Mouse (Mus musculus) midbrain, embryonic 11.5 days (tissue): ENCODE data around the gene Clrn1. TPM values are rescaled to one million over a fixed set of nuclear protein-coding genes. Genes with fewer than 3 reads are reported as not detected.

Experiments
- ATAC-seq: fragments of 200-750 bp; cut with Nextera tagmentation; 2 replicates; pipeline ENCODE4 v1.8.0; 2017; ENCODE audit warnings: moderate TSS enrichment, moderate library complexity; ENCODE audit not compliant: low FRiP score
- DNase-seq: peaks from one replicate; pipeline ENCODE4 v3.0.0; 2015; ENCODE audit warnings: low spot score; ENCODE audit errors: missing footprints
- H3K27ac ChIP-seq: fragments of 300-500 bp; sonication (generic); 2 replicates; pipeline ENCODE4 v1.5.1; 2014; ENCODE audit warnings: low read depth, low read length
- H3K27me3 ChIP-seq: fragments of 300-500 bp; sonication (generic); 2 replicates; pipeline ENCODE4 v1.6.1; 2014; ENCODE audit warnings: mild to moderate bottlenecking, low read length, moderate library complexity, mixed read lengths; ENCODE audit not compliant: control insufficient read depth, insufficient read depth
- H3K36me3 ChIP-seq: fragments of 300-500 bp; sonication (generic); 2 replicates; pipeline ENCODE4 v1.6.1; 2014; ENCODE audit warnings: mild to moderate bottlenecking, low read length, moderate library complexity, mixed read lengths; ENCODE audit not compliant: control insufficient read depth, insufficient read depth
- H3K4me1 ChIP-seq: fragments of 300-500 bp; sonication (generic); 2 replicates; pipeline ENCODE4 v1.6.1; 2014; ENCODE audit warnings: low read length; ENCODE audit not compliant: control insufficient read depth, insufficient read depth
- H3K4me2 ChIP-seq: fragments of 300-500 bp; sonication (generic); 2 replicates; pipeline ENCODE4 v1.6.1; 2014; ENCODE audit warnings: mild to moderate bottlenecking, moderate library complexity
- H3K4me3 ChIP-seq: fragments of 300-500 bp; sonication (generic); 2 replicates; pipeline ENCODE4 v1.5.1; 2014; ENCODE audit warnings: low read depth, low read length
- H3K9ac ChIP-seq: fragments of 300-500 bp; sonication (generic); 2 replicates; pipeline ENCODE4 v1.6.1; 2014; ENCODE audit warnings: low read length
- H3K9me3 ChIP-seq: fragments of 300-500 bp; sonication (generic); 2 replicates; pipeline ENCODE4 v1.6.1; 2016; ENCODE audit warnings: low read length; ENCODE audit not compliant: control insufficient read depth
- WGBS: fragments of 180-500 bp; shearing (Covaris S2); extraction: QIAGEN DNeasy Blood & Tissue Kit; methylation state at CpG from one replicate; pipeline ENCODE4 v1.1.7; 2014; 5-methylcytosine and 5-hydroxymethylcytosine counted together
- polyA plus RNA-seq: library from polyadenylated mRNA; unstranded; fragments of >200 nt; fragmentation: Nextera tagmentation; extraction: Ambion mirVana; gene quantifications from 2 replicates; pipeline ENCODE4 v1.2.1, GENCODE M21; 2014

The Clrn1 gene
- polyA plus RNA-seq, 1 experiment from 2014 or later: 0.29 TPM

- WGBS: 28% methylated on average over 6 of the region's 6 CpGs
- ATAC-seq (no peak), DNase-seq (peak; percentile 85)
- H3K27ac ChIP-seq: no peak overlapping the region
- no peak overlapping the region for H3K4me3 ChIP-seq
- H3K4me1 ChIP-seq: no peaks in the 10 kb centered on the region
- H3K27me3 ChIP-seq: peaks cover 80% of the 10 kb centered on the region
- no peak overlapping the region for H3K9ac ChIP-seq
- H3K9me3 ChIP-seq: no peaks in the 10 kb centered on the region
- no peak overlapping the region for H3K4me2 ChIP-seq
- no peaks in the 10 kb centered on the region for H3K36me3 ChIP-seq
These were observed 67.8 kb downstream of the Clrn1 start for GRCm38 (mm10) chr3:58817337-58817736.

GRCm38 (mm10) chr3:58814191-58814590 is 70.9 kb downstream of the Clrn1 start:
- peaks cover 65% of the 10 kb centered on the region for H3K27me3 ChIP-seq
- DNase-seq (no peak), ATAC-seq (no peak)
- H3K4me1 ChIP-seq: peaks cover under 1% of the 10 kb centered on the region; the same call in 1 of the 2 replicates
- H3K9me3 ChIP-seq: no peaks in the 10 kb centered on the region
- H3K4me2 ChIP-seq: no peak overlapping the region
- no peak overlapping the region for H3K9ac ChIP-seq
- no peak overlapping the region for H3K27ac ChIP-seq
- H3K36me3 ChIP-seq: no peaks in the 10 kb centered on the region
- H3K4me3 ChIP-seq: no peak overlapping the region
- 88% methylated on average over 3 of the region's 3 CpGs for WGBS

DNA sequence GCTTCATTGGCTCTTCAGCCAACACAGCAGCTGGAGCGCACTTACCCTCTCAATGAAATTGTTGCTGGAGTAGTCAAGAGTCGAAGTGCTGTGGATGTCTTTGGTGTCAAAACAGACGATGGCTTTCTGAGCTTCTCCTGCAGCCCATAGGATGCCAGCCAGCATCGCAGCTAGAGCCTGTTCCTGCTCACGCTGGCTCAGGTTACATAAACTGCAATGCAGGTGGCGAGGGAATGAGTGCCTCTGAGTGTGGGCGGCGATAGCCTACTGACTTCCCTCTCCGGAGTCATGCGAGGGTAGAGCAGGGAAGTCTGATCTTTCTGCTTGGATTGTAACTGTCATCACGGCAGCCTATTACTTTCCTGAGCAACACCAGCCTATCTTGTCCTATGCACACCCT is 74.8 kb downstream of the Clrn1 start:
- peaks cover 3% of the 10 kb centered on the region; the same call in 1 of the 2 replicates for H3K4me1 ChIP-seq
- no peaks in the 10 kb centered on the region for H3K9me3 ChIP-seq
- 74% methylated on average over 11 of the region's 11 CpGs for WGBS
- no peaks in the 10 kb centered on the region for H3K36me3 ChIP-seq
- H3K9ac ChIP-seq: no peak overlapping the region
- no peak overlapping the region for H3K4me2 ChIP-seq
- H3K4me3 ChIP-seq: no peak overlapping the region
- peaks cover 37% of the 10 kb centered on the region for H3K27me3 ChIP-seq
- DNase-seq: no peak
- no peak overlapping the region for H3K27ac ChIP-seq
- no peak for ATAC-seq

DNA sequence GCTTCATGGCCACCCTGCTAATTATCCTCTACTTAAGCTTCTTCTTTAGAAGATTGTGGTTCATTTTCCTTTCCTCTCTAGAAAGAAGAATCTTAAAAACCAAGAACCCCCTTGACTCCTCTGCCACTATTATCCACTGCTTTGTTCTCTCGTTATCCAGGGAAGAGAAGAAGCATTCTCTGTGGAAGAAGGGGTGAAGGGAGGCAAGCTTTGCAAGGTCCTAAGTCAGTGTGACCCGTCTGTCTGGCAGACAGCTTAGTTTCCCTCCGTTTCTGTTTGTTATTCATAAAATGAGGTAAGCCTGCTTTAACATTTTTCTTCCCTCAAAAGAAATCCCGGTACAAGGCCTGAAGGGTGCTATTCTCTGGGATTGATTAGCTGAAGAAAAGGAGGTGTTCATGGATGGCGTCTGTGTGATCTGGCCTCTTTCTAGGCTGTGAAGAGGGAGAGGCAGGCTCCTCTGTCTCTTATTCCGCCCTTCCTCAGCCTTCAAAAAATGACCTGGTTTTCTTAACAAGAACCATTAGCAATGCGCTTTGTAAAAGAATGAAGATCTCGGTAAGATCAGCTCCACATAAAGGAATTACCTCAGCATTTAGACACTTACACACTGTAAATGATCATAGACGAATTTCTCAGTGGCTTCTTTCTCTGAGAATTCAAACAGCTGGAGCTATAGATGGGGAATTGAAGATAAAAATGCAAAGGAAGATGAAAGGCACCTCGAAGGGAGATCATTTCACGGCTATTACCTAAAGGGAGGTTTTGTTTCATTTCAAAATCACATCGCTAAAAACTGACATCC is 75.8 kb downstream of the Clrn1 start:
- no peaks in the 10 kb centered on the region for H3K9me3 ChIP-seq
- peaks cover 3% of the 10 kb centered on the region; the same call in 1 of the 2 replicates for H3K4me1 ChIP-seq
- no peak for DNase-seq
- H3K9ac ChIP-seq: 0 out of 2 replicates have a peak overlapping the region, but pooled peaks have one; percentile 30
- H3K27ac ChIP-seq: no peak overlapping the region
- no peak overlapping the region for H3K4me2 ChIP-seq
- H3K4me3 ChIP-seq: no peak overlapping the region
- ATAC-seq: no peak
- peaks cover 28% of the 10 kb centered on the region for H3K27me3 ChIP-seq
- 44% methylated on average over 12 of the region's 12 CpGs for whole genome bisulfite sequencing
- H3K36me3 ChIP-seq: no peaks in the 10 kb centered on the region

DNA sequence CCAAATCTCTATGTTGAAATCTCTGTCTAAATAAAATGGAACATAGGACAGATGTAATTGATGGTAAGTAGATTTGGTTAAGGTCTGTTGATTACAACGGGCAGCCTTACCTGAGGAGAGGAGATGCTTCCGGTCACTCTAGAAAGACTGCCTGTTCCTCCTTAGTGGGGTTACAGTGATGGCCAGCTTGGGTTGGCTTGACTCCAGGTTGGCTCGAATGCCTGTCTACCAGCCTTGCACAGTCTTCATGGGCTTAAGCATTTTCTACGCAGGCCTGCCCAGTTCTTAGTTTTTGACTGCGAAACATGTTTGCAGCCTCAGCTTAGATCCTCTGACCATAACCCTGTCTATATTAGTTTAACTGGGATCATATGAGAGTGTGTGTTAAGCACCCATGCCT is 76.5 kb downstream of the Clrn1 start:
- no peaks in the 10 kb centered on the region for H3K9me3 ChIP-seq
- no peak overlapping the region for H3K4me3 ChIP-seq
- WGBS: 93% methylated on average over 5 of the region's 5 CpGs
- DNase-seq (no peak), ATAC-seq (no peak)
- peaks cover 22% of the 10 kb centered on the region; the same call in 1 of the 2 replicates for H3K27me3 ChIP-seq
- no peak overlapping the region for H3K9ac ChIP-seq
- H3K4me1 ChIP-seq: peaks cover 3% of the 10 kb centered on the region; the same call in 1 of the 2 replicates
- no peaks in the 10 kb centered on the region for H3K36me3 ChIP-seq
- H3K4me2 ChIP-seq: no peak overlapping the region
- no peak overlapping the region for H3K27ac ChIP-seq

DNA sequence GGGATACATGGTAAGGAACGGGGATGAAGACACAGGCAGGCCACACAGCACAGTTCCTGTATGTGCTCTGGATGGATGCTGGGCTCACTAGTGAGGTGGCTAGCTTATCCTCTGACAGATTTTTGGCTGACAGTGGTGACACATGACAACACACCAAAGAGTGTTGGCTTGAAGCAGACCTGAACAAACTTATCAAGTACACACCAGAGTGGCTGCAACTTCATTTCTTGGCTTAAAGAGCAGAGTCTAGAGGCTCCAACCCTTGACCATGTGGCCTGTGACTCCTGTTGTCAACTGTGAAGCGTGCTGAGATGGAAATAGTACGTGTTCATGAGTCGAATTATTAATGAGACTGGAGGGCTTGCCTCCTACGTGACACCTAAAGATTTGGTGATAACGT is 80.4 kb downstream of the Clrn1 start:
- H3K4me3 ChIP-seq: no peak overlapping the region
- DNase-seq: no peak
- no peaks in the 10 kb centered on the region for H3K36me3 ChIP-seq
- no peak overlapping the region for H3K4me2 ChIP-seq
- H3K9ac ChIP-seq: no peak overlapping the region
- H3K27me3 ChIP-seq: peaks cover 3% of the 10 kb centered on the region; the same call in 1 of the 2 replicates
- H3K9me3 ChIP-seq: no peaks in the 10 kb centered on the region
- no peak overlapping the region for H3K27ac ChIP-seq
- peaks cover 3% of the 10 kb centered on the region; the same call in 1 of the 2 replicates for H3K4me1 ChIP-seq
- 87% methylated on average over 6 of the region's 6 CpGs for WGBS
- ATAC-seq: no peak

- 82% methylated on average over 4 of the region's 4 CpGs for WGBS
These were observed 86.5 kb downstream of the Clrn1 start for GRCm38 (mm10) chr3:58798676-58799075.

DNA sequence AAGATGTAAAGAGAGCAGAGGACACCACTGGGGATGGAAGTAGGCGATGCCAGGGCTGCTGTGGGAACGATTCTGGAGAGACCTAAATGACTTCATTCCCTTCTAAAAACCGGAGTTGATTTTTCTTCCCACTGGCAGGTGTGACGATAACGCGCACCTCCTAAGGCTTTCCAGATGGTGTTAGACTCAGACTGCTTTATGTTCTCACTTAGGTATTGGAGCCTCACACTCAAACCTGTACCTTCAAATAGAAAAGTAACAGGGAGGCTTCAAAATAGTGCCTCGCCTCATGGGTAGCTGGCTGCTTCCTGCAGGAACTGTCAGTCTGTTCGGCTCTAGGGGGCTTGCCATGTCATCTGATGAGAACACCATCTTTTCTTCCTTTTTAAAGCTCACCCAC is 86.9 kb downstream of the Clrn1 start:
- WGBS: 86% methylated on average over 8 of the region's 8 CpGs
- Histone ChIP-seq H3K9me3 (no peaks in the 10 kb centered on the region), H3K4me1 (no peaks in the 10 kb centered on the region), H3K4me2 (no peak overlapping the region), H3K27me3 (no peaks in the 10 kb centered on the region; the same call in 1 of the 2 replicates), H3K36me3 (no peaks in the 10 kb centered on the region), H3K4me3 (no peak overlapping the region), H3K9ac (no peak overlapping the region), H3K27ac (no peak overlapping the region)
- ATAC-seq: no peak
- no peak for DNase-seq

More at GRCm38 (mm10) chr3:58798676-58799075, 86.5 kb downstream of the Clrn1 start:
- Histone ChIP-seq H3K4me3 (no peak overlapping the region), H3K9me3 (no peaks in the 10 kb centered on the region), H3K9ac (no peak overlapping the region), H3K27me3 (no peaks in the 10 kb centered on the region; the same call in 1 of the 2 replicates), H3K36me3 (no peaks in the 10 kb centered on the region), H3K4me2 (no peak overlapping the region), H3K27ac (no peak overlapping the region), H3K4me1 (no peaks in the 10 kb centered on the region)
- no peak for ATAC-seq
- no peak for DNase-seq
